Mouse (Mus musculus): ENCODE data around the gene Nmb.

The Nmb gene

DNA sequence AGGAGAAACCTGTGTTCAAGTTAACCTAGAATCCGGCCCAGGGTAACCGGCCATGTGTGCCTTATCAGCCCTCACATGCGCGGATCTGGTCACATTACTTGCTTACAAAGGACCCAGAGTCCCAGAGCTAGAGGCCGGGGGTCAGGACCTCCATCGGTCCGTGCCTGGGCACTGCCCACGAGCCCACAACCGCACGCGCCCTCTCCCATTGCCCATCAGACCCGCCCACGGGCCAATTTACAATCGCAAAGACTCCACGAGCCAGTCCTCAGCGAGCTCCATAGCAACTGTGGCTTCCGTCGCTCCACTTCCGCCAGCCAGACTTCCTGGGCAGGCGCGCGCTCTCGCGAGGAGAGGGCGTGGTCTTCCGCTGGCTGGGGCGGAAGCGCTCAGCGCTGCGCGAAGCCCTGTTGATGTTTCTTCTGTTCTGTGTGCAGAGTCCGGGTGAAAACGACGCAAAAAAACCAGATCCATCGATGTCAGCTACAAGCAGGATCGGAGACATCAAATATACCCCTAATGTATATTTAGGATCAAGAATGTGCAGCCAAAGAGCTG lies 3.9 kb downstream of the Nmb start, which contains the start of gene Wdr73:
Wdr73 (minus strand) TSS at position 326 of the 558 bp plus-strand sequence.
- in situ Hi-C loops (cut with MboI; ENCODE audit: unreplicated experiment in 2 of 2) = no loop called here

DNA sequence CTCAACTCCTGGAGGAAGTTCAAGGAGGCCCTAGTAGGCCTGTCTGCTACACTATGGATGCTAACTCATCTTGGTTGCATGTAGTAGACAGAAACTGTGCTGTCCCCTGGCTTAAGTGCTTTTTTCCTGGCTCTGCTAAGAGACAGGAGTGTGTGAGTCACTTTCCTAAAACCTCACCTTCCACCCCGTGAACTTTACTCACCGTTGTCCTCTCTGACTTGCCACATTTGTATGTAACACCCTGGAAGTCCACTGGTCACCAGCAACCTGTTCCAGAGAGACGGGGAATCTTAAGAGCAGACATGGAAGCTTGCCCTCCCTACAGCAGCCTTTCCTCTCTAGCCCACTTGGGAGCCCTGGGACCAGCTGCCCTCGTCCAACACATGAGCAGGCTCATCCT lies 7.2 kb downstream of the Nmb start:
- in situ Hi-C loops (cut with MboI; ENCODE audit: unreplicated experiment in 2 of 2) = loop anchor here in 1 of 2 experiments (5.0 kb wide), 1 partner anchor 50 kb away; the partner anchor contains the start of gene Sec11a

- in situ Hi-C loops (cut with MboI; ENCODE audit: unreplicated experiment in 2 of 2) = loop anchor here in 1 of 2 experiments (5.0 kb wide), 1 partner anchor 50 kb away; the partner anchor contains the start of gene Sec11a
Measured at GRCm38 (mm10) chr7:80897134-80897533, 7.7 kb downstream of the Nmb start.

GRCm38 (mm10) chr7:80894815-80895519 lies 9.9 kb downstream of the Nmb start:
- in situ Hi-C loops (cut with MboI; ENCODE audit: unreplicated experiment in 2 of 2) = loop anchor here in 1 of 2 experiments (5.0 kb wide), 1 partner anchor 52 kb away; the partner anchor contains the start of gene Sec11a

- in situ Hi-C loops (cut with MboI; ENCODE audit: unreplicated experiment in 2 of 2) = no loop called here
Measured at GRCm38 (mm10) chr7:80894196-80894595, 10.7 kb downstream of the Nmb start.

DNA sequence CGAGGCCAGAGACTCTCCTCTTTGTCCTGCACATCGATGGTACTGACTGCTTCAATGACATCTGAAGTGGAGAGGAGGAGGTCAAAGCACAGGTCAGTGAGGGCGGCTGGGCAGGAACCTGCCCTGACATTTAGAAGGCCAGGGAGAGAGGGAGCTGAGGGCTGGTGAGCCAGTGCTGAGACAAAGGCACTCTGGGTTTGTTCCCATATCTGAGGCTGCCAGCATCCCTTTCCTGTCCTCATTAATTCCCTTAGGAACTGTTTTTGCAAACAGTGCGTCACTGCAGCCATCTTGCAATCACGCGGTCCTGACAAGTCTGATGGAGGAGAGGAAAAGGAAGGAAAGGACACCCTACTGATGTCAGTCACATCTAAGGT lies 11.1 kb downstream of the Nmb start:
- in situ Hi-C loops (cut with MboI; ENCODE audit: unreplicated experiment in 2 of 2) = no loop called here

DNA sequence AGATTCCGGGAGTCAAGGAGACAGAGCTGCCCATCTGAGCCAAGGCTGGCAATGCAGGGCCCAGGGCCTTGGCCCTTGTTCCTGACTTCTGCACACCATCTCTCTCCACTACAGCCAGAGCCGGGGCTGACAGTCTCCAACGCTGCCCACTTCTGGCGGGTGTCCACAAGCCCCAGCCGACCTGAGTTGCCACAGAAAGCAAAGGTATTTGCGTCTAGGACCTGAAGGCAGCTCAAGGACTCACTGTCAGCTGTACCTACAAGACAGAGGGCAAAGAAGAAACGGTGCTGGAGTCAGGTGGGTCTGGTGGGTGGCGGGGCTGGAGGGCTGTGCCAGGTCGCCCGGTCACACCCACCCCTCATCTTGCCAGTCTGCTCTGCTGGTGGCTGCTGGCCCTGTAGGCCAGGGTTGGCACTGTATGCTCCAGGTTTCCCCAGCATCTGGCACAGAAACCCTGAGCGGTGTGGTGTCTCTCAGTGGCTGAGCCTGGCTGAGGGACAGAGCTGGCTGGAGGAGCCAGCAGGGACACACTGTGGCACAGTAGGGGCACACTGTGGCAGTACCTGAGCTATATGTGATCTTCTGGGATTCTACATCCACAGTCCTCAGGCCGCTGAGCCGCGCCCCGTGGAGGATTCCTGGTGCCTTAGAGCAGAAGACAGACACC lies 11.7 kb downstream of the Nmb start:
- in situ Hi-C loops (cut with MboI; ENCODE audit: unreplicated experiment in 2 of 2) = no loop called here

- in situ Hi-C loops (cut with MboI; ENCODE audit: unreplicated experiment in 2 of 2) = loop anchor here (5.0 to 10.0 kb wide), 2 partner anchors 172 to 265 kb away; no protein-coding TSS in a partner anchor
Measured at GRCm38 (mm10) chr7:80889841-80890241, 15.0 kb downstream of the Nmb start.

GRCm38 (mm10) chr7:80889021-80889511 lies 15.8 kb downstream of the Nmb start:
- in situ Hi-C loops (cut with MboI; ENCODE audit: unreplicated experiment in 2 of 2) = loop anchor here (5.0 to 10.0 kb wide), 2 partner anchors 173 to 266 kb away; no protein-coding TSS in a partner anchor

- in situ Hi-C loops (cut with MboI; ENCODE audit: unreplicated experiment in 2 of 2) = loop anchor here (5.0 to 10.0 kb wide), 2 partner anchors 174 to 266 kb away; no protein-coding TSS in a partner anchor
Measured at GRCm38 (mm10) chr7:80888595-80888994, 16.3 kb downstream of the Nmb start.

GRCm38 (mm10) chr7:80885666-80886065 lies 19.2 kb downstream of the Nmb start:
- in situ Hi-C loops (cut with MboI; ENCODE audit: unreplicated experiment in 2 of 2) = loop anchor here (5.0 to 10.0 kb wide), 2 partner anchors 177 to 269 kb away; no protein-coding TSS in a partner anchor

- in situ Hi-C loops (cut with MboI; ENCODE audit: unreplicated experiment in 2 of 2) = loop anchor here in 1 of 2 experiments (10.0 kb wide), 1 partner anchor 272 kb away; no protein-coding TSS in a partner anchor
Measured at GRCm38 (mm10) chr7:80882830-80883505, 21.9 kb downstream of the Nmb start.

DNA sequence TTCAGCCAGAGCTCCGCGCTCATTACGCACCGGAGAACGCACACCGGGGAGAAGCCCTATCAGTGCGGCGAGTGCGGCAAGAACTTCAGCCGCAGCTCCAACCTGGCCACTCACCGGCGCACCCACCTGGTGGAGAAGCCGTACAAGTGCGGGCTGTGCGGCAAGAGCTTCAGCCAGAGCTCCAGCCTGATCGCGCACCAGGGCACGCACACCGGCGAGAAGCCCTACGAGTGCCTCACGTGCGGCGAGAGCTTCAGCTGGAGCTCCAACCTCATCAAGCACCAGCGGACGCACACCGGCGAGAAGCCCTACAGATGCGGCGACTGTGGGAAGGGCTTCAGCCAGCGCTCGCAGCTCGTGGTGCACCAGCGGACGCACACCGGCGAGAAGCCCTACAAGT lies 29.1 kb downstream of the Nmb start:
- in situ Hi-C loops (cut with MboI; ENCODE audit: unreplicated experiment in 2 of 2) = no loop called here

DNA sequence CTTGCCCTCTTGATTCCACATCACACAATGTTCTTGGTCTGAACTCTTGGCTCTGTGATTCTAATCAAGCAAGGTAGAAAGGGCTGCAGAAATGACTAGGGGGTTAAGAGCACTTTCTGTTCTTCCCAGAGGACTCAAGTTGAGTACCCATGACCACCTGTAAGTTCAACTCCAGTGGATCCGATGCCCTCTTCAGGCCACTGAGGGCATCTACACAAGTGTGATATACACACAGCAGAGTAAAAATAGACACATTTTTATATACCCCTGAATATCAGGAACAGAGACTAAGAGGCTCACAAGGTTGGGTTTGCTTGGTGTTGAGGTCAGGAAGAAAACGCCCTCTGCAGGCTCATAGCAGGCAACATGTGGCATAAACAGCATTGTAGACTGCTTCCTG lies 31.2 kb downstream of the Nmb start:
- in situ Hi-C loops (cut with MboI; ENCODE audit: unreplicated experiment in 2 of 2) = loop anchor here in 1 of 2 experiments (25.0 kb wide), 3 partner anchors 961 to 1389 kb away; partner anchors contain the start of genes Ap3s2 and Mesp1

DNA sequence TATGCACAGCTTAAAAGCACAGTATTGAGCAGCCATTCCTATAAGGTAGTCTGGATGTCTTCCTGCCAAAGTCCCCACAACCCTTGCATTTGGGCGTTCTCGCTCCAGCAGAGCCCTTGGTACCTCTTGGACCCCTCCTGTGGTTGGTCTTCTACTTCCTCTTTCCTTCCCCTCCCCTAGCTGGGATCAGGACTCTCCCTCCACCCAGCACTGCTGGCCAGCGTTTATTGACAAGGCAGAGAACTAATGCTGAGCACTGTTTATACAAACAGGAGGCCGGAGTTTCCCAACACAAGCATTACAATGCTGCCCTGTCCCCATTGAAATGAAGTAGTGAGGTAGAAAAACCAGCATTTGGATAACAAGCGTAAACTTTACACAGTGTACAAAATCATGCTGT lies 31.8 kb downstream of the Nmb start:
- in situ Hi-C loops (cut with MboI; ENCODE audit: unreplicated experiment in 2 of 2) = loop anchor here in 1 of 2 experiments (25.0 kb wide), 3 partner anchors 961 to 1389 kb away; partner anchors contain the start of genes Ap3s2 and Mesp1

DNA sequence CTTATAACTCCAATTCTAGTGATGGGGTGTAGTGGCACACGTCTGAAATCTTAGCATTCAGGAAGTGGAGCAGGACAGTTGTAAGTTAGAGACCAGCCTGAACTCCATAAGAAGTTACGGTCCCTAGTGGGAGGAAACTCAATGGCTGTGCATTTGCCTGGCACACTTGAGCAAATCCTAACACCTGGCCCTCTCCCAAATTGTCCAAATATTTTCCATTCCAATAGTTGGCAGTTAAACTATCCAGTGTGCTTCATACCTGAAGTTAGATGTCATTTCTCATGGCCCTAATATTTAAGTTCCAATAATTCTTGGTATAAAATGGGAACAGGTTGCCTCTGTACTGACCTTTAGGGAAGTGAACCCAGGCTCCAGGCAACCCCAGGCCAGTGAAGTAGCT lies 36.2 kb downstream of the Nmb start:
- in situ Hi-C loops (cut with MboI; ENCODE audit: unreplicated experiment in 2 of 2) = loop anchor here in 1 of 2 experiments (25.0 kb wide), 3 partner anchors 956 to 1394 kb away; partner anchors contain the start of genes Ap3s2 and Mesp1

- in situ Hi-C loops (cut with MboI; ENCODE audit: unreplicated experiment in 2 of 2) = loop anchor here in 1 of 2 experiments (25.0 kb wide), 3 partner anchors 954 to 1396 kb away; partner anchors contain the start of genes Ap3s2 and Mesp1
Measured at GRCm38 (mm10) chr7:80866514-80867147, 38.2 kb downstream of the Nmb start.

DNA sequence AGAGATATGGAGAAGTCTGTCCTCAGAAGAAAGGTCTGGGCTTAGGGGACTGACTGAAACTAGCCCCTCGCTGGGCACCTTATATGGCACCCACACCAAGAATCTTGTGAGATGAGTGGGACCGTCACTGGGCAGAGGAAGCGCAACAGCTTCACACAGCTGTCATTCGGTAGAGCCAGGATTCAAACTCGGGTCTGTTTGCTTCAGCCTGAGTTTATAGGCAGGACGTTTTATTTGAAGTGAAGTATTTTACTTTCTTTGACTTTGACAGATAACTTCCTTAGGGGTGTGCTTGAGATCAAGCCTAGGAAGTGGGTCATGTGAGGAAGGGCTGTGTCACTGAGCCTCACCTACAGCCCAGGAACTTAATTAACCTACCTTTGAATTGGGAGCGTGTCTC lies 39.4 kb downstream of the Nmb start:
- in situ Hi-C loops (cut with MboI; ENCODE audit: unreplicated experiment in 2 of 2) = loop anchor here in 1 of 2 experiments (25.0 kb wide), 3 partner anchors 953 to 1397 kb away; partner anchors contain the start of genes Ap3s2 and Mesp1

- in situ Hi-C loops (cut with MboI; ENCODE audit: unreplicated experiment in 2 of 2) = loop anchor here in 1 of 2 experiments (25.0 kb wide), 3 partner anchors 953 to 1397 kb away; partner anchors contain the start of genes Ap3s2 and Mesp1
Measured at GRCm38 (mm10) chr7:80864831-80865230, 40.0 kb downstream of the Nmb start.
